Mouse (Mus musculus) liver, embryonic 11.5 days (tissue): Measurements from ENCODE around the gene Steap3. TPM values are rescaled to one million over a fixed set of nuclear protein-coding genes. Genes with fewer than 3 reads are reported as not detected.
"Not testable (repeated sequence)": the region's sequence is repeated elsewhere in the genome, so short reads cannot be mapped to it uniquely, and the experiment has no call there.

ENCODE experiments used
- ATAC-seq: fragments of 200-750 bp; cut with Nextera tagmentation; replicated peaks from 2 replicates; pipeline ENCODE4 v1.8.0; 2017; ENCODE audit warnings: moderate number of reproducible peaks, mild to moderate bottlenecking, moderate TSS enrichment, moderate library complexity; ENCODE audit not compliant: low FRiP score
- DNase-seq: peaks from one replicate; pipeline ENCODE4 v3.0.0-alpha.2; 2017; ENCODE audit warnings: low spot score
- H3K27ac ChIP-seq: fragments of 300-500 bp; sonication (generic); 2 replicates; pipeline ENCODE4 v1.5.1; 2014; ENCODE audit warnings: mild to moderate bottlenecking, low read depth, low read length, control low read depth
- H3K27me3 ChIP-seq: fragments of 300-500 bp; sonication (generic); replicated peaks from 2 replicates; pipeline ENCODE4 v1.6.1; 2014; ENCODE audit warnings: low read length, mixed read lengths; ENCODE audit not compliant: control insufficient read depth, insufficient read depth
- H3K36me3 ChIP-seq: fragments of 300-500 bp; sonication (generic); 2 replicates; pipeline ENCODE4 v1.6.1; 2014; ENCODE audit warnings: mild to moderate bottlenecking, low read length, moderate library complexity, mixed read lengths; ENCODE audit not compliant: control insufficient read depth, insufficient read depth
- H3K4me1 ChIP-seq: fragments of 300-500 bp; sonication (generic); replicated peaks from 2 replicates; pipeline ENCODE4 v1.6.1; 2014; ENCODE audit warnings: low read length, mixed read lengths; ENCODE audit not compliant: control insufficient read depth, insufficient read depth
- H3K4me2 ChIP-seq: fragments of 300-500 bp; sonication (generic); 2 replicates; pipeline ENCODE4 v1.6.1; 2014; ENCODE audit warnings: mild to moderate bottlenecking, control low read depth, moderate library complexity
- H3K4me3 ChIP-seq: fragments of 300-500 bp; sonication (generic); 2 replicates; pipeline ENCODE4 v1.5.1; 2014; ENCODE audit warnings: low read depth, low read length, control low read depth
- H3K9ac ChIP-seq: fragments of 300-500 bp; sonication (generic); 2 replicates; pipeline ENCODE4 v1.6.1; 2014; ENCODE audit warnings: low read depth, low read length, control low read depth
- H3K9me3 ChIP-seq: fragments of 300-500 bp; sonication (generic); 2 replicates; pipeline ENCODE4 v1.6.1; 2016; ENCODE audit warnings: low read length, inconsistent platforms, mixed read lengths; ENCODE audit not compliant: control insufficient read depth
- WGBS: fragments of 180-500 bp; shearing (Covaris S2); extraction: QIAGEN DNeasy Blood & Tissue Kit; methylation state at CpG from one replicate; pipeline ENCODE4 v1.1.7; 2014; 5-methylcytosine and 5-hydroxymethylcytosine counted together
- polyA plus RNA-seq: library from polyadenylated mRNA; unstranded; fragments of >200 nt; fragmentation: Nextera tagmentation; extraction: Ambion mirVana; gene quantifications from 2 replicates; pipeline ENCODE4 v1.2.1, GENCODE M21; 2014

Gene Steap3
- 74.7 TPM in 2 replicates for polyA plus RNA-seq

GRCm38 (mm10) chr1:120272605-120273004 is at the start of gene Steap3:
TSS of gene Steap3 (minus strand) at chr1:120272705.
- Histone ChIP-seq H3K9me3 (no peaks in the 10 kb centered on the region; the same call in 1 of the 2 replicates), H3K27ac (peak within 1 kb of the TSS; percentile 33; the same call in 1 of the 2 replicates), H3K4me3 (no peak within 1 kb of the TSS), H3K4me1 (peaks cover 28% of the 10 kb centered on the region), H3K9ac (no peak within 1 kb of the TSS), H3K36me3 (no peaks in the 10 kb centered on the region), H3K4me2 (peak within 1 kb of the TSS; percentile 73), H3K27me3 (no peaks in the 10 kb centered on the region)
- ATAC-seq = no peak
- no peak for DNase-seq
- WGBS = 92% methylated on average over 5 of the region's 5 CpGs

GRCm38 (mm10) chr1:120321270-120322021 is 48.9 kb upstream of the Steap3 start:
- no peak for DNase-seq
- Histone ChIP-seq H3K27me3 (no peaks in the 10 kb centered on the region), H3K4me2 (no peak overlapping the region), H3K36me3 (no peaks in the 10 kb centered on the region), H3K27ac (no peak overlapping the region), H3K4me3 (no peak overlapping the region), H3K4me1 (no peaks in the 10 kb centered on the region), H3K9me3 (no peaks in the 10 kb centered on the region), H3K9ac (no peak overlapping the region)
- WGBS = 83% methylated on average over 16 of the region's 16 CpGs
- ATAC-seq = no peak

GRCm38 (mm10) chr1:120305801-120306200 is 33.3 kb upstream of the Steap3 start:
- Histone ChIP-seq H3K36me3 (no peaks in the 10 kb centered on the region), H3K4me2 (no peak overlapping the region), H3K9ac (no peak overlapping the region), H3K9me3 (no peaks in the 10 kb centered on the region), H3K4me3 (no peak overlapping the region), H3K27ac (no peak overlapping the region), H3K4me1 (no peaks in the 10 kb centered on the region), H3K27me3 (no peaks in the 10 kb centered on the region)
- DNase-seq (no peak), ATAC-seq (no peak)
- WGBS = 66% methylated on average over 2 of the region's 2 CpGs

GRCm38 (mm10) chr1:120296936-120297335 is 24.4 kb upstream of the Steap3 start:
- ATAC-seq (no peak), DNase-seq (no peak)
- Histone ChIP-seq H3K4me2 (no peak overlapping the region), H3K9me3 (0 out of 2 replicates have a peak, but pooled peaks cover 3% of the 10 kb centered on the region), H3K27ac (no peak overlapping the region), H3K9ac (no peak overlapping the region), H3K4me1 (no peaks in the 10 kb centered on the region), H3K36me3 (no peaks in the 10 kb centered on the region), H3K27me3 (no peaks in the 10 kb centered on the region), H3K4me3 (no peak overlapping the region)
- WGBS = 81% methylated on average over 2 of the region's 2 CpGs

GRCm38 (mm10) chr1:120293803-120294202 is 21.3 kb upstream of the Steap3 start:
- no peak overlapping the region for H3K4me3 ChIP-seq
- no peaks in the 10 kb centered on the region for H3K4me1 ChIP-seq
- WGBS = 42% methylated on average over 1 of the region's 1 CpGs
- no peak overlapping the region for H3K9ac ChIP-seq
- H3K4me2 ChIP-seq = no peak overlapping the region
- no peaks in the 10 kb centered on the region for H3K36me3 ChIP-seq
- H3K9me3 ChIP-seq = 0 out of 2 replicates have a peak, but pooled peaks cover 3% of the 10 kb centered on the region
- H3K27ac ChIP-seq = no peak overlapping the region
- DNase-seq (no peak), ATAC-seq (no peak)
- H3K27me3 ChIP-seq = no peaks in the 10 kb centered on the region

- Histone ChIP-seq H3K9ac (no peak overlapping the region), H3K27ac (no peak overlapping the region), H3K4me3 (no peak overlapping the region), H3K4me1 (no peaks in the 10 kb centered on the region), H3K36me3 (no peaks in the 10 kb centered on the region), H3K9me3 (0 out of 2 replicates have a peak, but pooled peaks cover 3% of the 10 kb centered on the region), H3K4me2 (no peak overlapping the region), H3K27me3 (no peaks in the 10 kb centered on the region)
- no peak for DNase-seq
- no peak for ATAC-seq
- WGBS = 82% methylated on average over 3 of the region's 3 CpGs
These were observed 19.2 kb upstream of the Steap3 start for GRCm38 (mm10) chr1:120291709-120292108.

- Histone ChIP-seq H3K27me3 (no peaks in the 10 kb centered on the region), H3K9me3 (no peaks in the 10 kb centered on the region), H3K4me2 (no peak overlapping the region), H3K9ac (no peak overlapping the region), H3K27ac (no peak overlapping the region), H3K4me3 (no peak overlapping the region), H3K36me3 (no peaks in the 10 kb centered on the region), H3K4me1 (no peaks in the 10 kb centered on the region)
- DNase-seq (no peak), ATAC-seq (no peak)
- WGBS = 43% methylated on average over 2 of the region's 2 CpGs
These were observed 17.3 kb upstream of the Steap3 start for GRCm38 (mm10) chr1:120289843-120290242.

- Histone ChIP-seq H3K4me1 (no peaks in the 10 kb centered on the region), H3K27me3 (no peaks in the 10 kb centered on the region), H3K36me3 (no peaks in the 10 kb centered on the region), H3K9me3 (no peaks in the 10 kb centered on the region), H3K4me2 (no peak overlapping the region), H3K9ac (no peak overlapping the region), H3K27ac (no peak overlapping the region), H3K4me3 (no peak overlapping the region)
- 60% methylated on average over 4 of the region's 4 CpGs for WGBS
- ATAC-seq (no peak), DNase-seq (no peak)
These were observed 15.2 kb upstream of the Steap3 start for GRCm38 (mm10) chr1:120287679-120288078.

GRCm38 (mm10) chr1:120276058-120276457 is 3.6 kb upstream of the Steap3 start:
- not testable (repeated sequence) for H3K27ac ChIP-seq, H3K4me3 ChIP-seq, H3K27me3 ChIP-seq, H3K9me3 ChIP-seq, H3K36me3 ChIP-seq, H3K4me1 ChIP-seq, DNase-seq, H3K4me2 ChIP-seq, H3K9ac ChIP-seq
- WGBS = 76% methylated on average over 1 of the region's 1 CpGs
- peak; percentile 56 for ATAC-seq
